Mouse (Mus musculus): ENCODE measurements around the gene Fhl2.
"Not testable (repeated sequence)": the region's sequence is repeated elsewhere in the genome, so short reads cannot be mapped to it uniquely, and the experiment has no call there.

The Fhl2 gene

GRCm38 (mm10) chr1:43150225-43150624 lies 46.6 kb downstream of the Fhl2 start:
- DNase-seq (ENCODE audit: low read depth, low spot score) = no peak

- DNase-seq (ENCODE audit: low read depth, low spot score) = no peak
These were observed 49.3 kb downstream of the Fhl2 start for GRCm38 (mm10) chr1:43147474-43147873.

GRCm38 (mm10) chr1:43145388-43145787 lies 51.4 kb downstream of the Fhl2 start:
- no peak for DNase-seq (ENCODE audit: low read depth, low spot score)

GRCm38 (mm10) chr1:43144338-43144906 lies 52.4 kb downstream of the Fhl2 start:
- DNase-seq (ENCODE audit: low read depth, low spot score) = no peak

GRCm38 (mm10) chr1:43143791-43144190 lies 53.0 kb downstream of the Fhl2 start:
- no peak for DNase-seq (ENCODE audit: low read depth, low spot score)

GRCm38 (mm10) chr1:43143284-43143683 lies 53.5 kb downstream of the Fhl2 start:
- DNase-seq (ENCODE audit: low read depth, low spot score) = no peak

- DNase-seq (ENCODE audit: low read depth, low spot score) = no peak
These were observed 53.9 kb downstream of the Fhl2 start for GRCm38 (mm10) chr1:43142849-43143248.

GRCm38 (mm10) chr1:43141555-43141961 lies 55.2 kb downstream of the Fhl2 start:
- DNase-seq (ENCODE audit: low read depth, low spot score) = no peak

- DNase-seq (ENCODE audit: low read depth, low spot score) = peak; percentile 58
These were observed 57.1 kb downstream of the Fhl2 start for GRCm38 (mm10) chr1:43139587-43140266.

GRCm38 (mm10) chr1:43138268-43138812 lies 58.4 kb downstream of the Fhl2 start:
- no peak for DNase-seq (ENCODE audit: low read depth, low spot score)

- DNase-seq (ENCODE audit: low read depth, low spot score) = no peak
These were observed 59.5 kb downstream of the Fhl2 start for GRCm38 (mm10) chr1:43137334-43137733.

- not testable (repeated sequence) for DNase-seq (ENCODE audit: low read depth, low spot score)
These were observed 60.2 kb downstream of the Fhl2 start for GRCm38 (mm10) chr1:43136488-43137029.

- no peak for DNase-seq (ENCODE audit: low read depth, low spot score)
These were observed 65.2 kb downstream of the Fhl2 start for GRCm38 (mm10) chr1:43131591-43131990.

GRCm38 (mm10) chr1:43130219-43130981 lies 66.4 kb downstream of the Fhl2 start:
- DNase-seq (ENCODE audit: low read depth, low spot score) = no peak

GRCm38 (mm10) chr1:43127820-43128610 lies 68.8 kb downstream of the Fhl2 start:
- DNase-seq (ENCODE audit: low read depth, low spot score) = no peak

GRCm38 (mm10) chr1:43127196-43127595 lies 69.6 kb downstream of the Fhl2 start:
- no peak for DNase-seq (ENCODE audit: low read depth, low spot score)

- DNase-seq (ENCODE audit: low read depth, low spot score) = no peak
These were observed 72.1 kb downstream of the Fhl2 start for GRCm38 (mm10) chr1:43124726-43125125.

- DNase-seq (ENCODE audit: low read depth, low spot score) = no peak
These were observed 74.2 kb downstream of the Fhl2 start for GRCm38 (mm10) chr1:43122616-43123015.

GRCm38 (mm10) chr1:43120950-43121349 lies 75.8 kb downstream of the Fhl2 start:
- DNase-seq (ENCODE audit: low read depth, low spot score) = no peak

- DNase-seq (ENCODE audit: low read depth, low spot score) = no peak
These were observed 79.3 kb downstream of the Fhl2 start for GRCm38 (mm10) chr1:43117435-43117834.

GRCm38 (mm10) chr1:43112882-43113281 lies 83.9 kb downstream of the Fhl2 start:
- DNase-seq (ENCODE audit: low read depth, low spot score) = no peak

Data from c-Kit-negative CD71-positive TER-119-positive erythroid progenitor cells, embryonic 14.5 days (primary cell).